Mouse (Mus musculus) right cerebral cortex, postnatal 14 days (tissue): ENCODE data around the gene Vstm2l.

Experiments
- DNase-seq: peaks from one replicate; pipeline ENCODE4 v3.0.0; 2022

Vstm2l gene

DNA sequence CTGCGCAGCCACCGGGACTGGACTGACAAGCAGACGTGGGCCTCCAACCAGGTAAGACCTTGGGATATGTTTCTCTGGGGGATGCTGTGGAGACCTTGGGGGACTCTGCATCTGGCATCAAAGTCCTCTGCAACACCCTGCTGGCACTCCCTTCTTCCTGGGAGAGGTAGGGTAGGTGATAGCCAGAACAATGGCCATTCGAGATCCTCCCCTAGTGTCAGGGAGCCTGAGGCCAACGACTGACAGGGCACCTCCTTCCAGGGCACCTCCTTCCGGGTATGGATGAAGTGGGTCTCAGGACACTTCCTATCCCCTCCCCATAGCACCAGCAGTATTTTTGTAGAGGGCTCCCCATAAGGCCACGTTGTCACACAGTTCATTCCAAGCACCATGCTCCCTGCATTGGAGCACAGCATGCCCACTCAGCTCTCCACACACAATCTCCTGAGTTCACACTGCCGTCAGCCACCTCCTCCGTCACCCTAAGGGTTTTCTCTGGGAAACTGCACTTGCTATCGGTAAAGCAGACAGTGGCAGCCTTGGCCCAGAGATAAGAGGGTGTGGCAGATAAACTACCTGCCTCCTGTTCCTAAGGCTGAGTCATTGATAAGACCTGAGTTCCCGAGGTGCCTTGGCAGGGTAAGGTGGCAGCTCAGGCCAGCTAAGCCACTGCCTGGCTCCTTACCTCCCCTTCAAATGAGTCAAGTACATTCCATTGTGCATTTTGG, 21.2 kb downstream of the Vstm2l start:
- DNase-seq = no peak

DNA sequence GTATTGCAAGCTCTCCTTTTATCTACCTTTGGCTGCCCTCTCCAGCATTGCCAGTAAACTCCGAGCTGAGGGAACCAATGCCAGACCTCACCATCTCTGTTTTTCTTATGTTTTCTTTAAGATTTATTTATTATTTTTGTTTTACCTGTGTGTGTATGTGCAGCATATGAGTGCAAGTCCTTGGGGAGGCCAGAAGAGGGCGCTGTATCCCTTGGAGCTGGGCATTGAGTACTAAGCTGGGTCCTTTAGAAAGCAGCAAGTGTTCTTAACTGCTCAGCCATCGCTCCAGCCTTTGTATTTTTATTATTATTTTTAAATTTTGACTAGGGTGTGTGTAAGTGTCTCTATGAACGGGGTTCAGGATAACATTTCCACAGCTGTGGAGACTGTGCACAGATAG, 22.2 kb downstream of the Vstm2l start:
- DNase-seq = no peak

DNA sequence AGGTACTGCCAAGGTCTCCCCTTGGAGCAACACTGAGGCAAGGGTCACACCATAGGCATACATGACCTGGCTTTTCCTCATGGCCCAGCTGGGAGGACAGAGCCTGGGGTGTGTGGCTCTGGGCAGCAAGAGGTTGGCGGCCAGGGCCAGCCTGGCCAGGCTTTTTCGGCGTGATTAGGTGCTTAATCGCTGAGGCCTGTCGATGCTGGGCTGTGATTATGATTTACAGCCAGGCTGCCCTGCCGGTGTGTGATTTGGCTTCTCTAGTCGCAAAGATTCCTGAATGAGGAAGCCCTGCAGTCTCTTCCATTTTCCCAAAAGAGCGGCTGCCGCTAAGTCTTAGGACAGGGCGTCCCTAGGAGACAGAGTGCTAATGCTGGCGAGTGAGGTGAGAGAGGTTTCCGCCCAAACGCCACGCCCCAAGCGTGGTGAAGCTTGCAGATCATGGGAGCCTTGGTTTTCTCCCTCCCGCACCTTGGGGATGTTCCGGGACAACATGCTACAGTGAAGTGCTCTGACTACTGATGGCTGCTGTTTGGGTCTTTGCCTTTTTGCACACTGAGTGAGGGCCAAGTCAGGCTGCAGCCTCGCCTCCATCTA, 26.2 kb downstream of the Vstm2l start:
- no peak for DNase-seq

DNA sequence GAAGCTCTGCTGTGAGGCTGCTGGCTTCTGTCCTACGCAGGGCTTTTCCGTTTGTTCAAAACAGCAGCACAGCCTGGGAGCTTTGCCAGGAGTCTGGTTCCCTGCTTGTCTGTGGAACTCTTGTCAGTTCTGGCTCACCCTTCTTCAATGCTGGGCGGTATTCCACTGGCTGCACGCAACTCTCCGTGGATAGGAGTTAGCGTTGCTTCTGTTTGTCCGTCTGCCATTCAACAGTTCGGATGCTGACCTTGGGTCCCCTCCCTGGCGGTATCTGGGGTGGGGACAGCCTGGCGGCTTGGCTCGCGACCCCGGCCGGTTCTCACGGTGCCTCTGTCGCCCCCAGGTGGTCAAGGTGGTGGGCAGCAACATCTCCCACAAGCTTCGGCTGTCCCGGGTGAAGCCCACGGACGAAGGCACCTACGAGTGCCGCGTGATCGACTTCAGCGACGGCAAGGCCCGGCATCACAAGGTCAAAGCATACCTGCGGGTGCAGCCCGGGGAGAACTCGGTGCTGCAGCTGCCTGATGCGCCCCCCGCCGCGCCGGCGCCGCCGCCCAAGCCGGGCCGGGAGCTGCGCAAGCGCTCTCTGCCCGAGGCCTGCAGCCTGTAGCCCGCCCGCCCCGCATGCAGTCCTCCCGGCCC, 29.2 kb downstream of the Vstm2l start:
- DNase-seq = peak; percentile 87

DNA sequence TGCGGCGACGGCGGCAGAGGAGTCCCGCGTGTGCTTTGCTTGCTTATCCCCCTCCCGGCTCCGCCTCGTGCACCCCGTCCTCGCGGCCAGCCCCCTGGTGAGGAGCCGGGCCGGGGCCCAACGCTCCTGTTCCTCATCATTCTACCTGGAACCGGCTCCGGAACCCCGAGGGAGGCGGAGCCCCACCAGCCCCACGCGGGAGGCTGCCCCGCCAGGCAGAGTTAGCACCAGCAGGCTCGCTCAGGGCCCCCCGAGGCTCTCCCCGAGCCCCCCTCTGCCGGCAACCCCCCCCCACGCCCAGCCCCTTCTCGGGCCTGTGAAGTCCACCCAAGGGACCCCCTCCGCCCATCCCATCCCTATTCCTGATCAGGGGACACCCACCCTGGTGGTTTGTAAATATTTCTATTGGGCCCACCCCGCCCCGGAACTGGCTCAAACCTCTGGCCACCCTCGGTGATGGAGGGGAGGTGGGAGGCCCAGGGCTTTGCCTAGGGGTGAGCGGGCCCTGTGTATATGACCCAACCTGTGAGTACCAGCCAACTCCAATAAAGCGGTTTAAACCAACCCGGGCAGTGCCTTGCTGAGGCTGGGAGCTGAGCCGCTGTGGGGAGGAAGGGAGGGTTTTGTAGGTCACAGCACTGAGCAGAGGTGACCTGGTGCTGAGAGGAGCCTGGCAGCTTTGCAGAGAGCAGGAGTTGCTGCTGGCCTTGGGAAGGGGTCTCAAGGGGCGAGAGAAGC, 29.9 kb downstream of the Vstm2l start:
- no peak for DNase-seq

DNA sequence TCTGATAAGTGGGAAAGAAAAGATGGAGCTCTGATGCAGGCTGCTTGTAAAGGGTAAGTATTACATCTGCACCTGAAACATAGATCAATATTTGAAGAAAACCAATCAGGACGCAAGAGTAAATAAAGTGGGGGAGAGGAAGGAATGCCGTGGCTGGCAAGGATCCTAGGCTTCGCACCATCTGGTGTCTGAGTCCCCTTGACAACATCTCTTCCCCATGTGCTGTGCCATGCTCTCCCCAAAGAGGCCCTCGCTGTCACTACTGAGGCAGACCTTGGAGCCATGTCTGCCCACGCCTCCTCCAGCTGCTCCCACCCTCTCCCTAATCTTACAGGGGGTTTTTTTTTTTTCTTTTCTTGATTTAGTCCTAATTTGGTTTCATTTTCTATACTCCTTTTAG, 39.5 kb downstream of the Vstm2l start:
- DNase-seq = peak; percentile 32

DNA sequence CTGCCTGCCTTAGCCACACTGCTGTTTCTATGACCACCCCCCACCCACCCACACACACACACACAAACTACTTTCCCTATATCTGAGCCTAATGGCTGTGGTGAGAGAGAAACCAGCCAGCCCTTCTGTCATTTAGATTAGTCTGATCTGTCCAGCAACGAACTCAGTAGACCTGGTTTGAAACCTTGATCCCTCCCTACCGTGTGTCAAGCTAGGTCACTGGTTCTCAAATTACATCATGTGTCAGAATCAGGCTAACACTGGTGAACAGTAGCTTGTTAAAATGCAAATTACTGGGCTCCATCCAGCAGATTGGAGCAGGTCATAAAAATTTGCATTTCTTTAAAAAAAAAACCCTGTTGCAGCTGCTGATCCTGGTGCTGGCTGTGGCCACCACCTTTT, 43.3 kb downstream of the Vstm2l start:
- DNase-seq = no peak

DNA sequence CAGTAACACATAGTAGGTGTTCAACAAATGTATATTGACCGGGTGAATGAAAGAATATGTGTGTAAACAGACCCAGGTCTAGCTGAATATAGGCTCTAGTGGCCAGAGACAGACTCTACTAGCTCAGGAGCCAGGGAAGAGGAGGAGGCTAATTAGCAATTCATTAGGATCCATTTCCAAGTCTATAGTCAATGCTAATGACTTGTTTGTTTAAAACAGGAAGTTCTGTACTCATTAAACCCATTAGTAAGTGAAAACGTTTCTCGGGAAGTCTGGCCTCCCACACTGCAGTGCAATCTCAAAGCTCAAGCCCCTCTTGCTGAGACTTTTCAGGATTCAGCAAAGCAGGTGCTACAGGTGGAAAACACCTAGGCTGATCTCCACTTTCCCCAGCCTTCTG, 53.4 kb downstream of the Vstm2l start:
- no peak for DNase-seq

DNA sequence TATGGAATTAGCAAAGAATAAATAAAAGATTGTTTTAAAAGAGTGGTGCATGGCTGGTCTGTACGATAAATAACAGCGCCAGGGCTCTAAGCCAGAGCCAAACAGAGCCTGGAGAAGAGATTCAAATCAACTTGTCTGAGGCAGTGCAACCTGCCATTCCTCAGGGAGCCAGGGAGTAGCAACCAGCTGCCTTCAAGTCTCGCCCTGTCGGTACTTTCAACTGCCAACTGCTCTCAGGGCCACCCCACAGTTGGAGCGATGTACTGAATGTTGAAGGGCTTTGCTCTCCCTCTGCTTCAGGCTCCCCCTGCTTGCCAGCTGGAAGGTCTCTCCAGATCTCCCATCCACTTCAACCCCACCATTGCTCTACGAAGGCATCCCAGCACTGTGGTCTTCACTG, 55.7 kb downstream of the Vstm2l start:
- no peak for DNase-seq

DNA sequence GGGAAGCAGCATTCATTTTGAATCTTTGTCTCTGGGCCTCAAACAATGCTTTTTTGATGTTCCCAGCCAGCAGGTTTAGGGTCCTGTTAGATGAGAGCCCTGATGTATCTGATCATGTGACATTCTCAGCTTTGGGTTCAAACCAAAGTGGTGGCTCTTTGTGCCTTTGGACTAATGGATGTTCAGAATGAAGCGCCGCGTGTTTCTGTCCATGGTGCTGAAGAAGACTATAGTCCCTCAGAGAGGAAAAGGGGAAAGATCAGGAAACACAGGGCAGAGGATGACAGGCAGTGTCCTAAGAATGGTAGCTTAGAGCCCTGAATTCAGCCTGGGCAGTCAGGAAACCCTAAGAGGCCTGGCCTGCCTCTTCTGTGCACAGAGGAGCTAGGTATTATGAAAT, 56.2 kb downstream of the Vstm2l start:
- DNase-seq = peak; percentile 21

DNA sequence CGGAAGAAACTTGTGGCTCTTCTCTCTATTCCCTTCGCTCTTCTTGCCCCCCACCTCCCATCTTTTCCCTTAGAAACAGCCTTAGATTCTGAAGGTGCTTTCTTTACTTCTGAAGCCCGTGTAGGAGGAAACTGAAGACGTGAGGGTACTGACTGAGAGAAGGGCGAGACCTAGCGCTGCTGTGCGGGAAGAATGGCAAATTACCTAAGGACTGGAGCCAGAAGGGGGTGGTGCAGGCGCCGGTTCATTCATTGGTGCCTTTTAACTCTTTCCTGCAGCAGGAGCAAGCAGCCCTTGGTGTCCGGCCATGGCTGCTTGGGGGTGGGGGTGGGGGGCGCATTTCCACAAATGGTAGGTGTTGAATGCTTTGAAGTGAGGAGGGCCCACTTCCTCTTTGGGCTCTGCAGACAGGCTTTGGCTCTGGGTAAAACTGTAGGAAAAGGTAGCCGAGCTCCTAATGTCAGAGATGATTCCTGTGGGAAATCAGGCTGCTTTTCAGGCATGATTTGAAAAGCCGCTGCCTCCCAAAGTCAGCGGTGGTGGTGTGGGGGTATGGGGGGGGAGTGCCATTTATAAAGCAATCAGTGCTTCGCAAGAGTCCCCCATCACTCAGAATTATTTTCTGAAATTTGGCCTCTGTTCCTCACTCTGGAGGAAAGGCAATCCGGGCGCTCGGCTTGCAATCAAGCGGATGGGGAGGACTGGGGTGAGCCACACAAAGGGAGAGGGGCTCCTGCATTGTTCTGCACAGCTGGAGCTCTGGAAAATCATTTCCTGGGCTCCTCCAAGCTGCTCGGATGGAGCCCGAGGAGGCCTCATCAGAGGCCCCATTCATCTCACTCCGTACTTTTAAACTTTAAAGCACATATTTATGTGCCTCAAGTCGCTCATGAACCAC, 60.4 kb downstream of the Vstm2l start:
- no peak for DNase-seq

DNA sequence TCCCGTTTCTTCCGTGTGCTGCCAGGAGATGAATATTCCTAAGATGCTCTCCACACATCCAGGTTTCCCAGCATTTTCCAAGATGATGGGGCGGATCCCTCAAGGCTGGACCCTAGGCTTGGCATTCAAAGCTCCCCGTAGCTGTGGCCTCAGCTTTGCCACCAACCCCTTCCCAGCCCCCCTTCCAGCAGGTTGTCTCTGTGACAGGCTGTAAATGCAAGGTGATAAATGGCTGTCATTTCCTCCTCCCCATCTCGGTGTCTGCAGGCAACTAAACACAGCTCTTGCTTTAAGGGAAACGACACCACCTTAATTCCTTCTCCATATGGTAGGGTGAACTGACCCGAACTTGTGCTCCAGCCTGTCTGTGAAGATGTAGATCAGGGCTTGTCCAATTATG, 61.1 kb downstream of the Vstm2l start:
- no peak for DNase-seq

DNA sequence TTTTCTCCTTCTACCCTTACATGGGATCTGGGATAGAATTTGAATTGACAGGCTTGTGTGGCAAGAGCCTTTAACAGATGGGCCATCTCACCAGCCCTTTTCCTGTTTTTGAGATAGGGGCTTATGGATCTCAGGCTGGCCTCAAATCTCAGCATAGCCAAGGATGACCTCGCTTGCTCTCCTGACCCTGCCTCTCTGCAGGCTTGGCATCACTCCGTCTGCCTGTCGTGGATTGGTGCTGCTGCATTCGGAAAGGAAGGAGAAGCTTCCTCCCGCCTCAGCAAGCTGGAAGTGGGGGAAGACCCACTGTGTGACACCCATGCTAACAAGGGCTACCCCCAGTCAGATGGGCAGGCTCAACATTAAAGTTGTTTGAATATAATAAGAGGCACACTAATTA, 64.8 kb downstream of the Vstm2l start:
- no peak for DNase-seq

DNA sequence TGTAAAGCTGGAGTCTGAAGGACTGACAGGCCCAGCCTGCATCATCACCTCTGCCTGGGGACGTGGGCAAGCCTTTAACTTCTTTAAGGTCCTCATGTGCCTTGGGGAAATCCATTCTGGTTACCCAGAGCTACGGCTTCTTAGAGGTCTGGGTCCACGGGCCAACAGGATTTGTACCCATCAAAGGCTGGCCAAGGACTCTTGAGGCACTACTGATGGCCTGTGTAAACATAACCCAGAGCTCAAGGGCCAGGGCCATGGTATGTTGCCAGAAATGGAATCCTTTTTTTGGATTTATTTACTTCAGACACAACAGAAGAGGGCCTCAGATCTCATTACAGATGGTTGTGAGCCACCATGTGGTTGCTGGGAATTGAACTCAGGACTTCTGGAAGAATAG, 68.3 kb downstream of the Vstm2l start:
- DNase-seq = no peak

DNA sequence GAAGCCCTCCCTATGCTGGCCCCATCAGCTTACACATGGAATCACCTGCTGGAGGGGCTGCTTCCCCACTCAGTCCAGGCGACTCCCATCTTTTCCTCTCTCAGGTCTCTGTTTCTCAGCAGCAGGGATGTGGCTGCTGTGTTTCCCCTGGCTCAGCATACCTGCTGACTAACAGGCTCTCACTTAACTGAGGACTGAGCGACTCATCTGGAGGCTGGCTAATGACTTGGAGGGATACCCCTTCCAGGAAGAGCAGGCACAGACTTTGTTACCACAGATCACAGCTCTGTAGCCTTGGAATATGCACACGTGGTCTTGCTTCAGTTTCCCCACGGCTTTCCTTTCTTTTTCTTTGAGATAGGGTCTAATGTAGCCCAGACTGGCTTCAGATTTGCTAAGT, 68.8 kb downstream of the Vstm2l start:
- DNase-seq = no peak

DNA sequence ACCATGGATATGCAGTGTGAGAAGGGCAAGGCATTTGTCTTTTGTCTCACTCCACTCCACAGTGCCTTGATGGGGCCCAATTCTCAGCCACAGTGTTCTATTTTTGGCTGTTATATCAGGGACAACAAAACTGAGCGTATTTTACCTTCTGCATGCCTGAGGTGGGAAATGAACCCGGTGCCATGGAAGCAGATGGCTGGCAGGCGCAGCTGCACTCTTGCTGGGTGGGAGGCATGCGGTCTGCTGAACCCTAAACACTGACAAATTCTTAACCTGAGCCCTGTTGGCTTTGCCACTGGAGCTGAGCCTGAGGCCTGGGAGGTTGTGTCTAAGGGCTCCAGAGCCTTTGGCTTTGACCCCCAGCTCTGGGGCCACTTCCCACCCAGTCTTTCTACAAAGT, 71.2 kb downstream of the Vstm2l start:
- DNase-seq = no peak

DNA sequence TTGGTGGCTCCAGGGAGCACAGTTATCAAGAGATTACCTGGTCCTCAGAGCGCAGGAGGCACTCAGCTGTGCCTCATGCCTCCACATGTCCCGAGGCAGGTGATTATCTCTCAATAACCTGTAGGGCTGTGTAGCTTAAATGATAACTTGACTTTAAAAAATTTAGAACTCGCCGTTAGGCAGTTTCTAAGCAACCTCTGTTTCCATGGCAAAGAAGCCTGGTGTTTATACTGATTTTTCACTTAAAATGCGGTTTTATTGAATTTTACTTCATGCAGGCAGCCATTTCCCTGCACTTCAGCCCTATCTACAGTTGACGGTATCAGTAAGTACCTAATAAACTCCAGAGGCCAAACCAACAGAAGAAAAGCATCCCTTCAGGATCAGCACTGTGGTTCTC, 71.8 kb downstream of the Vstm2l start:
- DNase-seq = no peak

DNA sequence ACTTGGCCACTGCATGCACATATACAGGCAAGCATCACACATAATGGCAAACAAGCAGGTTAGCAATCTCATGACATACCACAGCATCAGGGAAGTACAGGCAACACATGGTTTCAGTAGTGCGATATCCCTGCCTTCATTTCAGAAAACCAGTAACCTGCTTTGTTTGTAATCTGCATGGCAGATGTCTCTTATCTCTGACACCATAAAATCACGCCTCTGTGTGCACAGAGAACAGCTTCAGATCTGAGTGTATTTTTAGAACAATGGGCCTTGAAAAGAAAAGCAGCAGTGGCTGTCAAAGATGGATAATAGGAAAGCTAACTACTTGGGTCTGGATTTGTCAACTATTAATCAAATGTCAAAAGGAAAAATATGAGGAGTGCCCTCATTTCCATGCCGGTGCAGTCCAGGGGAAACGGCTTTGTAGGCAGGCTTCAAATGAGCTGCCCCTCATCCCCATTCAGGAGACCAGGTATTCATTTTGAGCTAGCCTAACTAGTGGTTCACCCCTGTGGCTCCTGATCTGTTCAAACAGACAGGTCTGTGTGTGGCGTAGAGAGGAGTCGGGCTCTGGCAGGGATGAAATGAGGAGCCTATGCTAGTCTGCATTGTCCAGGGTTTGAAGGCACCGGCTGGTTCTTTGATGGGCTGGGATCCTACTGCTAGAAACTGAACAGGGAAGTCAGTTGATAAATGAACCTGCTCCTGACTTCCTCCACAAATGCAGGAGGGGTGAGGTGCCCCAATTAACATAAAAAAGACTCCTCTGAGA, 74.2 kb downstream of the Vstm2l start:
- no peak for DNase-seq

DNA sequence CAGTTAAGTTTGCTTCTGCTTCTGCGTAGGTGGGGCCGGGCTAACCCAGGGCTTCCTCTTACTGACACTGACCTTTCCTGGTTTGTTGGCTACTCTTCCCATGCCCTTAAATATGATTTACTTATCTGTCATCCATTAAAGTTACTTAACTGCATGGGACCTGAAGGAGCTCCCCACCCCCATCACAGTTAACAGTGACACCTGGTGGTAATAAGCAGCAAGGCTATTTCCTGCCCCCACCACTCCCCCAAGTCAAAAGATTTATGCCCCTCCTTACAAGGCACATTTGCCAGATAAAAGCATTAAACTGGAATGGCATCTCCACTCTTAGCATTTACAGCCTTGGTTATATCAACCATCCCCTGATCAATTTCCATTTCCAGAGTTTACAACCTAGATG, 75.5 kb downstream of the Vstm2l start:
- no peak for DNase-seq

DNA sequence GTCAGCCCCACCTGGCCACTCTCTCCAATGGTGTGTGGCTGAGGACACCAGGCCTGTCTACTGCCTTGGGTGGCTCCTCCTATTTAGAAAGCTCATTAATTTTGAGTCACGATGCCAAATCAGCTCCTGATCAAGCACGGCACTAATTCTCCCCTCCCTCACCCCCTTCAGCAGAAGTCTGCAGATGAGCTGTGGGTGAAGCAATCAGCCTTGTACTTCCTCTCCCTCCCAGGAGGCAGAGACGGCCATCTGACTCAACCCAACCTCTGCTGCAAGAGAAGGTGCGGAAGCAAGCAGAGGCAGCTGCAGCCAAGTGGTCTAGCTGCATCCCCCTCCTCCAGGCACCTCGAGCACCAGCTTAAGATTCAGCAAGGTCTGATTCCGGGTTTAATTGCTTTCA, 76.6 kb downstream of the Vstm2l start:
- no peak for DNase-seq

DNA sequence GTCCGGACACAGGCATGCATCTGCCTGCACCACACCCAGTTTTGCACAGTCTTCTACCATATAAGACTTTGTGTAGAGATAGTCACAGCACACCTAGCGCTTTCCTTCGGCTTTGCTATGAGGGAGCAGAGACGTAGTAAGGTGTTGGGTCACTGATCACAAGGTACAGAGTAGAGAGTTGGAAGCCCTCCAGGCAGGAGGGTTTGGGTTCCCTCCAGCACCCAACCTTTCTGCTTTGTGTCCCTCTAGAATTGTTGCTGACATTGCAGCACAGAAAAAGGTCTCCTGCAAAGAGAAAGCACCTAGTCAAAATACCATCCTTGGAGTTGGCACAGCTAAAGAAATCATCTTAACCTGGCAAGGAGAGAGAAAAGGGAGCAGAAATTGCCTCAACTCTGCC, 78.0 kb downstream of the Vstm2l start:
- DNase-seq = no peak
